Mouse (Mus musculus): ENCODE measurements around the gene Yeats4.

Gene Yeats4

GRCm38 (mm10) chr10:117202981-117203557 is 21.2 kb downstream of the Yeats4 start:
- DNase-seq (ENCODE audit: low spot score in 2 of 2) = no peak

GRCm38 (mm10) chr10:117199701-117200100 is 24.6 kb downstream of the Yeats4 start:
- DNase-seq (ENCODE audit: low spot score in 2 of 2) = no peak

DNA sequence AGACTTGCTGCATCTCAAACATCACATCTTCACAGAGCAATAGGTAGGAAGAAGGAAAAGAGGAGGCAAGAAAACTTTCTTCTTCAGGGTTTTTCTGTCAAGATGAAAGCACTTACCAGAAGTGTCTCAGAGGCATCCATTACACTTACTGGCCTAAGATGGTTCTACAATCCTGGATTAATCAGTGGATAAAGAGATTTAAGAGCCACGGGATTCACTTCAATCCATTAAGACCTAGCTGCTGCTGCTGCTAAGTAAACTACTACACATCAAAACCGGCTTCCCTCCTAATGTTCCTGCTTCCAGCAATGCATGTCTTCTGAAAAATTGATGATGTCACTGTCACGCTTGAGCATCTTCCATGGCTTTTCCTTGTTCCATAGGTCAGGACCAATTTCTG is 27.6 kb downstream of the Yeats4 start:
- no peak for DNase-seq (ENCODE audit: low spot score in 2 of 2)

GRCm38 (mm10) chr10:117195748-117196147 is 28.6 kb downstream of the Yeats4 start:
- DNase-seq (ENCODE audit: low spot score in 2 of 2) = no peak

DNA sequence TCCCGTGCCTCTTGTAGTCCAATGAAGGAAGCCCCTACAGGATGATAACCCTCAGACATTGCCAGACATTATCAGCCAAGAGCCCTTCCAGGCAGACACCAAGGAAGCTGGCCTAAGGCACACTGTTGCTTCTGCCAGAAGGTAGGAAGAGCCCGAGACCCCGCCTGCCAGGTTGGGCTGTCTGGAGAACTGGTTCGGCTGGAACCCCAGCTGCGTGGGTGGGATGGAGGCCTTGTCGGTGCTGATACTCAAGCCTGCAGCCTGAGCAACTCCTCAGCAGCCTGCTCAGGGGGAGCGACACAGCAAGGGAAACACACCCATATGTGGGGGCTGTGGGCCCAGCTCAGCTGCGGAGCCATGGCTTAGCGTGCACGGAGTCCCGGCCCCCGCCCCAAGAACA is 29.3 kb downstream of the Yeats4 start:
- DNase-seq (ENCODE audit: low spot score in 2 of 2) = no peak

DNA sequence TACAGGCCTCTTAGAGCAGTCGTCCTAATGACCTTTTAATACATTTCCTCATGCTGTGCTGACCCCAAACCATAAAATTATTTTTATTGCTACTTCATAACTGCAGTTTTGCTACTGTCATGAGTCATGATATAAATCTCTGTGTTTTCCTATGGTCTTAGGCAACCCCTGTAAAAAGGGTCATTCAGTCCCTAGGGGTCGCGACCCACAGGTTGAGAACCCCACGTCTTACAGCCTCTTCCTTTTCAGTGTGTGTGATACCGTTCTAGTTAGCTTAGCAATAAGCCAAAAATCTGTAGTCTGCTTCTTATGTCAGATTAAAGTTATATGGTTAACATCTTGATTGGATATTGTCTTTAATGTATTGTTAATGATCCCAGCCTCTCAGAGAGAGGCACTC is 30.9 kb downstream of the Yeats4 start:
- DNase-seq (ENCODE audit: low spot score in 2 of 2) = no peak

DNA sequence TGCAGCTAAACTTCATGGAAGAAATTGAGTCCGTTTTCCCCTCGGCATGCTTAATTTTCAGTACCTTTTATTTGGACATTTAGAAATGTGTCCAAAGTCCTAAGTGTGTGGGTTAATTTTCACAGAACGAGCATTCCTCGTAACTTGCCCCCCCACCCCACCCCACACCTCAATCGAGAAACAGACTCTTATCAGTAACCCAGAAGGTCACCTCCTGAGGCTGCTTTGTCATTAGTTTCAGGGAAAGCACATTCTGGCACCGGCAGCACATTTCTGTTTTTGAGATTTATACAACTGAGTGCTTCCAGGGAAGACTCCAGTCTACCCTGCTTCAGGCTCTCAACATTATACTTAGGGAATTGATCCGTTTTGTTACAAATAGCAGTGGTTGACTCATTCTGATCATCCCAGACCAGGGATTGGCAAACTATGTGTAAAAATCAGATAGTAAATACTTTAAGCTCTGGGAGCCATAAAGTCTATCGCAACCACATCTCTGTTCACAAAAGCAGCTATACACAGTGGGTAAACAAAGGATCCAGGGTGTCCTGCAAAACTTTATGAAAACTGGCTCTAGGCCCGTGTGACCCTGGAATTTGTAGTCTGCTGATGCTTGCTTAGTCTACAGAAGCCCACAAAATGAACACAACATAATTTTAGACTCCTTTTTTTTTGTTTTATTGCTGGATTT is 38.8 kb downstream of the Yeats4 start:
- no peak for DNase-seq (ENCODE audit: low spot score in 2 of 2)

DNA sequence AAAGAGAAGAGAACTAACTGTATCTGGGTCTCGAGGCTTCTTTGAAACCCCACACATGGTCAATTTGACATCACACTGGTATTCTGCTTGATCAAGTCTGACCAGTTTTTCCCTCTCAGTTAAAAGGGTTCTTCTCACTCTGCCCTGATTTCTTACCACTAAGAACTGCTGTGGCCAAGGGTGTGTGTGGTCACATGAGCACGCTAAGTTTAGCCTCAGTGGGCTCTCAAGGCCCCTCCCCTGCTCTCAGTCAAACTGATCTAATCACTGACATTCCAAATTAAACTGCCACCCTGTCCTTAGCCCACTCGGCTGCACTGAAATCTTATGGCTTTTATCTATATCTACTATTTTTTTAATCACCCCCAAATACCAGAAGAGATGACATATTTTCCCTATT is 43.2 kb downstream of the Yeats4 start:
- no peak for DNase-seq (ENCODE audit: low spot score in 2 of 2)

DNA sequence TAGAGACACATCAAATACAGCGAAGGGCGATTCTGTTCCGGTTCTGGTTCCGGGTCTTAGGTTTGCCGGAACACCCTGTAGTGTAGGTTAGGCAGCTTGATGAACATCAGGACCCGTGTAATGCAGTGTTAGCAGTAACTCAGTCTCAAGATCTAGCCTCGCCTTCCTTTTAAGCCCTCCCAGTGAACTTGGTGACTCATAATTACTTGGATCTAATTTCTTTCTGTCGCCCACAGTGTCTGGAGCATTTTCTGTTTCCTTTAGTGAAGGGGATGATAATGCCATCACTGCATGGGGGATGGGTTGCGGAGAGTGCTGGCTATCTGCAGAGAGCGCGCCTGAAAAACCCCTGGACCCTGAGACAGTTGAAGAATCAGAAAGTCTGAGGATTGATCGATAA is 49.7 kb downstream of the Yeats4 start:
- no peak for DNase-seq (ENCODE audit: low spot score in 2 of 2)

- DNase-seq (ENCODE audit: low spot score in 2 of 2) = no peak
Observed at GRCm38 (mm10) chr10:117173566-117174438, 50.5 kb downstream of the Yeats4 start.

GRCm38 (mm10) chr10:117173111-117173510 is 51.2 kb downstream of the Yeats4 start:
- DNase-seq (ENCODE audit: low spot score in 2 of 2) = no peak

DNA sequence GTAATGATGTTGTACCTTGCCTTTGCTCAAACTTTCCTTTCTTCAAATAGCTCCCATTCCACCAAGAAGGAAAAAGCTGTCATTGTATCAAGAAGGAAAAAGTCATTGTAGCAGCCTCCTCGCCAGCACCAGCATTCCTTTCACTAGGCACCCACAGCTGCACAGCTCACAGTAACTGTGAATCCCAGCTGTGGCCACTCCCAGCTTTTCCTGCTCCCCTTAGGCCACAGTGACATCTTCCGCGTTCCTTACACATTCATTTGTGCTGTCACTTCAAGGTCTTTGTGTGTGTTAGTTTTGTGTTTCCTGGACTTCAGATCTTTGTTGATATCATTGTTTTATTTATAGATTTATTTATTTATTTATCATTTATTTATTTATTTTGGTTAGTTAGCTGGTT is 52.2 kb downstream of the Yeats4 start:
- no peak for DNase-seq (ENCODE audit: low spot score in 2 of 2)

DNA sequence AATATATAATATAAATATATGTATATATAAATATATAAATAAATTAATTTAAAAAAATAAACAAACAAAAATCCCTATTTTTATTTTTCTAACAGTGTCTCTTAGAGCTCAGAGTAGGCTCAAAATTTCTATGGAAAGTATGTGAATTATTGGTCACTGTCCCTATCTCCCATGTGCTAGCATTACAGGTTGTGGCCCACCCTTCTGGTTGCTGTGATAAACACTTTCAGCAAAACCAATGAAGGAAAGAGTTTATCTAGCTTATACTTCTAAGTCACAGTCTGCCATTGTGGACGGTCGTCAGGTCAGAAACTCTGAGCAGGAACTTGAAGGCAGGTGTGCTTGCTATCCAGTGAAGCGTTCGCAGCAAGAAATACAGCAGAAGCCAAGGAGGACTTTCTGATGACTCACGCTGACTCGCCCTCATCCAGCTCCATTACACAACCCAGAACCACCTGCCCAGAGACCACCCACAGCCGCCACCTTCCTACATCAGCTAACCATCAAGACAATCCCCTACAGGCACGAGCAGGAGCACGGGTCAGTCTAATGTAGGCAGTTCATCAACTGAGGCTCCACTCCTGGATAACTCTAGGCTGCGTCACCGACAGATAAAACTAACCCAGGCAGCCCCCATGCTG is 57.4 kb downstream of the Yeats4 start:
- DNase-seq (ENCODE audit: low spot score in 2 of 2) = no peak

All from frontal cortex, postnatal 14 days (tissue).